Comparison of ENCODE assay signal across 8 mouse cellular contexts in the genomic region with DNA sequence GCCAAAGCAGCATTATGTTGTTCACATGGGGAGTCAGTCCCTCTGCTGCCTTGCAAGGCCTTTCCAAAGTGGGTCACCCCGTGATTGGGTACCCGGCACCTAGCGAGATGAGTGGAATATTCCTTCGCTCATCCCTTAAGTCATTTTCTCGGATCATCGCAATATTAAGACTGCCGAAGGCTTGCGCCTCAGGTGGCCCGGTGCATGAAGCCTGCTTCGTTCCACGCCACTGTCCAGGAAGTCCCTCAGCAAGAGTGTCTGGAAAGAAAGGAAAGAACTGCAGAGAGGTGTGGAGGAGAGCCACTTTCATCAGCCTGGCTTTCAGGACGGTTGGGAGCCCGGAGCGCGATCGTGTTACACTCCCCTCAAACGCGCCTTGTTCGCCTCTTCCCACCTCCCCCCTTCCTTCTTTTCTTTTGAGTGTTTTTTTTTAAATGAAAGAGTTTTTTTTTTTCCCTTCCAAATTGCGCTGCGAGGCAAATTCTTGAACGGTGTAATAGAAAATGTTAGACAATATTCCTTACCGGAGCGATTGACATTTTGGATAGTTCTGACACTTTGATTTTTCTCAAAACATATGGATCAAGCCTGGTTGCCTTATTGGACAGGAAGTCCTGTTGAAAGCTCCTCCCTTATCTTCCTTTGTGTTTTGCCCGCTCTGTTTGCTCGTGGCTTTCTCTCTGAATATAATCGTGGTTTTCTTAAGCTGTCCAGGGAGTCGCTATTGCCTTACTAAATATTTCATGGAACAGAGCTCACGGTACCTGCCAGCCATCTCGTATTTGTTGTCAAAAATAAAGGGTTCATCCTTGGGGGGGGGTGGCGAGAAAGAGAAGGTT.
DNase-seq lines count a peak whose midpoint lies in the region; ATAC-seq and TF ChIP-seq lines count a peak whose summit lies in the region.

No protein-coding gene starts in this region.

- H3K4me1 ChIP-seq in hindbrain, embryonic 13.5 days (replicated peaks), result peaks cover 74% of the 10 kb centered on the region
- H3K4me1 ChIP-seq in midbrain, embryonic 13.5 days (replicated peaks), result peaks cover 71% of the 10 kb centered on the region

- no peaks in the 10 kb centered on the region for H3K36me3 ChIP-seq in hindbrain, embryonic 13.5 days
- H3K36me3 ChIP-seq in midbrain, embryonic 13.5 days, result no peaks in the 10 kb centered on the region

- H3K9ac ChIP-seq in hindbrain, embryonic 13.5 days, result peak overlapping the region; percentile 66
- H3K9ac ChIP-seq in midbrain, embryonic 13.5 days (replicated peaks), result peak overlapping the region; percentile 51

- no peaks in the 10 kb centered on the region for H3K9me3 ChIP-seq in hindbrain, embryonic 13.5 days
- no peaks in the 10 kb centered on the region for H3K9me3 ChIP-seq in midbrain, embryonic 13.5 days

- peak overlapping the region; percentile 58 for H3K4me2 ChIP-seq in hindbrain, embryonic 13.5 days
- peak overlapping the region; percentile 59 for H3K4me2 ChIP-seq in midbrain, embryonic 13.5 days (replicated peaks)

- H3K4me3 ChIP-seq in left cerebral cortex, adult 2 months, result peak overlapping the region; percentile 21
- peak overlapping the region; percentile 30 for H3K4me3 ChIP-seq in hindbrain, embryonic 13.5 days
- H3K4me3 ChIP-seq in midbrain, embryonic 13.5 days (replicated peaks), result peak overlapping the region; percentile 32

- no peak overlapping the region for H3K27ac ChIP-seq in left cerebral cortex, adult 2 months
- H3K27ac ChIP-seq in hindbrain, embryonic 13.5 days, result peak overlapping the region; percentile 48
- H3K27ac ChIP-seq in midbrain, embryonic 13.5 days, result peak overlapping the region; percentile 64

- no peak for DNase-seq in left cerebral cortex, adult 2 months (ENCODE audit: extremely low spot score in 1 of 2, low spot score in 2 of 2)
- no peak for DNase-seq in left cerebral cortex, postnatal 14 days (ENCODE audit: low spot score in 2 of 2)
- peak; percentile 30 for DNase-seq in embryo, embryonic 11.5 days (ENCODE audit: low read depth, low spot score)
- DNase-seq in spleen, postnatal 14 days (ENCODE audit: low spot score in 2 of 2), result no peak
- DNase-seq in right cerebral cortex, adult 2 months (ENCODE audit: low spot score in 2 of 2), result no peak

- H3K27me3 ChIP-seq in hindbrain, embryonic 13.5 days, result peaks cover 17% of the 10 kb centered on the region
- H3K27me3 ChIP-seq in midbrain, embryonic 13.5 days, result peaks cover 19% of the 10 kb centered on the region

- intact Hi-C loops in left cerebral cortex, adult 2 months (cut with DNase I), result loop anchor here (5.0 kb wide), 1 partner anchor 644 kb away; a partner anchor contains a TSS
- intact Hi-C loops in left cerebral cortex, postnatal 14 days (cut with DNase I), result no loop called here

- no peak for TF ChIP-seq CTCF in left cerebral cortex, adult 2 months (IDR thresholded peaks at IDR 0.05)

- 4% methylated on average over 31 of the region's 31 CpGs for WGBS in hindbrain, embryonic 13.5 days
- 2% methylated on average over 31 of the region's 31 CpGs for WGBS in midbrain, embryonic 13.5 days

- ATAC-seq in hindbrain, embryonic 13.5 days (ENCODE audit: low FRiP score), result peak; percentile 38; the same call in 1 of the 2 replicates
- 0 out of 2 replicates have a peak, but pooled peaks have one; percentile 26 for ATAC-seq in midbrain, embryonic 13.5 days
- no peak for ATAC-seq in monocyte, adult 5-6 weeks (replicated peaks; ENCODE audit: insufficient number of reproducible peaks, low FRiP score, low TSS enrichment, poor library complexity, severe bottlenecking)
